Mouse (Mus musculus): Measurements from ENCODE around the gene Esp1.
"Not testable (repeated sequence)": the region's sequence is repeated elsewhere in the genome, so short reads cannot be mapped to it uniquely, and the experiment has no call there.

The Esp1 gene

GRCm38 (mm10) chr17:40726820-40727219, at the start of gene Esp1:
Gene Esp1, plus strand, starts transcription at chr17:40727120.
- DNase-seq (ENCODE audit: low spot score), result no peak

- no peak for DNase-seq (ENCODE audit: low spot score)
Measured at GRCm38 (mm10) chr17:40716273-40716672, 10.6 kb upstream of the Esp1 start.

- not testable (repeated sequence) for DNase-seq (ENCODE audit: low spot score)
Measured at GRCm38 (mm10) chr17:40717055-40717454, 9.9 kb upstream of the Esp1 start.

- DNase-seq (ENCODE audit: low spot score), result no peak
Measured at GRCm38 (mm10) chr17:40731296-40731695, 4.4 kb downstream of the Esp1 start.

GRCm38 (mm10) chr17:40731724-40732123, 4.8 kb downstream of the Esp1 start:
- DNase-seq (ENCODE audit: low spot score), result no peak

GRCm38 (mm10) chr17:40763662-40764061, 36.7 kb downstream of the Esp1 start:
- DNase-seq (ENCODE audit: low spot score), result no peak

GRCm38 (mm10) chr17:40767120-40767519, 40.2 kb downstream of the Esp1 start:
- DNase-seq (ENCODE audit: low spot score), result no peak
